Mouse (Mus musculus) forebrain, embryonic 11.5 days (tissue): Measurements from ENCODE around the gene Bhmt2. TPM values are rescaled to one million over a fixed set of nuclear protein-coding genes. Genes with fewer than 3 reads are reported as not detected.

Experiments used
- ATAC-seq: fragments of 200-750 bp; cut with Nextera tagmentation; replicated peaks from 2 replicates; pipeline ENCODE4 v1.8.0; 2017; ENCODE audit warnings: moderate TSS enrichment; ENCODE audit not compliant: low FRiP score
- DNase-seq: peaks from one replicate; pipeline ENCODE4 v3.0.0-alpha.2; 2017; ENCODE audit warnings: low spot score
- H3K27ac ChIP-seq: fragments of 300-500 bp; sonication (generic); 2 replicates; pipeline ENCODE4 v1.5.1; 2014; ENCODE audit warnings: low read depth, low read length
- H3K27me3 ChIP-seq: fragments of 300-500 bp; sonication (generic); 2 replicates; pipeline ENCODE4 v1.6.1; 2014; ENCODE audit warnings: mild to moderate bottlenecking, low read length, mixed read lengths; ENCODE audit not compliant: control insufficient read depth, insufficient read depth
- H3K36me3 ChIP-seq: fragments of 300-500 bp; sonication (generic); 2 replicates; pipeline ENCODE4 v1.6.1; 2014; ENCODE audit warnings: mild to moderate bottlenecking, low read length, moderate library complexity, mixed read lengths; ENCODE audit not compliant: control insufficient read depth, insufficient read depth
- H3K4me1 ChIP-seq: fragments of 300-500 bp; sonication (generic); replicated peaks from 2 replicates; pipeline ENCODE4 v1.6.1; 2014; ENCODE audit warnings: low read length, mixed read lengths; ENCODE audit not compliant: control insufficient read depth, insufficient read depth
- H3K4me2 ChIP-seq: fragments of 300-500 bp; sonication (generic); 2 replicates; pipeline ENCODE4 v1.6.1; 2014; ENCODE audit warnings: low read depth, mild to moderate bottlenecking, low read length, moderate library complexity, mixed read lengths; ENCODE audit not compliant: severe bottlenecking
- H3K4me3 ChIP-seq: fragments of 300-500 bp; sonication (generic); 2 replicates; pipeline ENCODE4 v1.5.1; 2014; ENCODE audit warnings: low read depth, low read length
- H3K9ac ChIP-seq: fragments of 300-500 bp; sonication (generic); 2 replicates; pipeline ENCODE4 v1.6.1; 2014; ENCODE audit warnings: low read length
- H3K9me3 ChIP-seq: fragments of 300-500 bp; sonication (generic); 2 replicates; pipeline ENCODE4 v1.6.1; 2016; ENCODE audit warnings: low read length, mixed read lengths; ENCODE audit not compliant: control insufficient read depth
- WGBS: fragments of 180-500 bp; shearing (Covaris S2); extraction: QIAGEN DNeasy Blood & Tissue Kit; methylation state at CpG from one replicate; pipeline ENCODE4 v1.1.7; 2014; 5-methylcytosine and 5-hydroxymethylcytosine counted together
- polyA plus RNA-seq: library from polyadenylated mRNA; unstranded; fragments of >200 nt; fragmentation: Nextera tagmentation; extraction: Ambion mirVana; gene quantifications from 2 replicates; pipeline ENCODE4 v1.2.1, GENCODE M21; 2014

Gene Bhmt2
- polyA plus RNA-seq, 1 experiment from 2014 or later = not detected

DNA sequence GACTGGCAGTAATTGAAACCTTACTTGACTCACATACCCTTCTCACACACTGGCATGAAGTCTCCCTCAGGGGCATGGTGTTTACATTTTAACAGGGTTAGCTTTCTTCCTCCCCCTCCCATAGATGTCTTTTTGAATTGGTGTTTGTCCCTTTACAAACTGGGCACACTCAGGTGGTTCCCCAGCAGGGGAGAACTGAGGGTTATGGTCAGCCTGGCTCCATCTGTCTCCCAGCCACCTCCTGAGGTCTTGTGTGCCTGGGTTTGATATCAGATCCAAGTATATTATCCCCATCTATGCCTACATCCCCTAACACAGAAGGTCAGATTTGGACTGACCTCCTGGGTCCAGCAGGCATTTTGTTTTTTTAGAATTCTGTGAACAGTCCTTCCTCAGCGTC, 37.5 kb downstream of the Bhmt2 start:
- Histone ChIP-seq H3K9ac (no peak overlapping the region), H3K4me1 (no peaks in the 10 kb centered on the region), H3K27me3 (no peaks in the 10 kb centered on the region), H3K27ac (no peak overlapping the region), H3K4me2 (no peak overlapping the region), H3K9me3 (no peaks in the 10 kb centered on the region), H3K36me3 (no peaks in the 10 kb centered on the region), H3K4me3 (no peak overlapping the region)
- no peak for DNase-seq
- no peak for ATAC-seq
- 72% methylated on average over 1 of the region's 1 CpGs for WGBS

DNA sequence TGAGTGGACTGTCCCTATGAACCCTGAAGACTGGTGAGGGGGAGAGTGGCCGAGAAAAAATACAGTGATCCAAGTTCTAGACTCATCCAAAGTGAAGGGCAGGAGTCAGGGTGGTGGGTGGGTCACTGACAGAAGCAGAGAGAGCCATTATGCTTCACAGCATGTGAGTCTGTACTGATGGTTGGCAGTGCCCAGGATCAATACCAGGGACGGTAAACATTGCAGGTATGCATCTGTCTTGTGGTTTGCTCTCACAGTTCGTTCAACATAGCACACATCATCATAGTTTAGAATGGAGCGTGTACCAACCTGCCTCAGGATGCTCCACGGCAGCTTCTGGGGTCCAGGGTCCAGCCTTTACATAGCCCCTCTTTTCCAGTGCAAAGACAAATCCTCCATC, 41.2 kb downstream of the Bhmt2 start:
- no peak overlapping the region for H3K4me3 ChIP-seq

DNA sequence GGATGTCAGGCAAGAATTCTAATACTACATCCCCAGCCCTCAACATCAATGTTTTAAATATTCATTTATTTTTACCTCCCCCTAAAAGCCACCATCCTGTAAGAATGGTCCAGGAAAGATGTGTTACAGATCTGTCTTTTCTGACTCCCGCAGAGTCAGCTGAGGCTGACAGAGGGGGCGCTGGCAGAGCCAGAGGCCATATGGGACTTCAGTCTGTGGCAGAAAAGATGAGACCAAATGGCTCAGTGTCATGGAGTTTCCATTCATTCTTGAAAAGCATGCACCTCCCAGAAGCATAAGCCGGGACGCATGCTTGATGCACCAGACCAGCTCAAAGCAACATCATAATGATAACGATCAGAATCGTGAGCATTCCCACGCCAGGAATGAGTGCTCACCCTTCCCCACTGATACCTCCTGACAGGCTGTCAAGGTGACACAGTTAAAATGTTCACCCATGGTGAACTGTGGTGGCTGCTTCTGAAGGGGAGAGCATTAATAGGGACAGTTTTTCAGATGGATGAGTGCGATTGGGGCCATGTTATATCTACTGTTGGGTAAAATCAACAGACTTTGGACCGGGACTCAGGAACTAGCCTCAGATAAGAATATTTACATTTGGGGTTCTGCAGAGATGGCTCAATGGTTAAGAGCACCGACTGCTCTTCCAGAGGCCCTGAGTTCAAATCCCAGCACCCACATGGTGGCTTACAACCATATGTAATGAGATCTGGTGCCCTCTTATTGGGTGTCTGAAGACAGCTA, 43.0 kb downstream of the Bhmt2 start:
- Histone ChIP-seq H3K9me3 (no peaks in the 10 kb centered on the region), H3K4me1 (no peaks in the 10 kb centered on the region), H3K27me3 (no peaks in the 10 kb centered on the region), H3K4me2 (no peak overlapping the region), H3K27ac (no peak overlapping the region), H3K9ac (no peak overlapping the region), H3K36me3 (no peaks in the 10 kb centered on the region), H3K4me3 (no peak overlapping the region)
- WGBS = 92% methylated on average over 10 of the region's 10 CpGs
- ATAC-seq = no peak
- no peak for DNase-seq

More for the DNA sequence above, 41.2 kb downstream of the Bhmt2 start:
- Histone ChIP-seq H3K4me1 (no peaks in the 10 kb centered on the region), H3K36me3 (no peaks in the 10 kb centered on the region), H3K27me3 (no peaks in the 10 kb centered on the region), H3K4me2 (no peak overlapping the region), H3K9ac (no peak overlapping the region), H3K9me3 (no peaks in the 10 kb centered on the region), H3K27ac (no peak overlapping the region)
- WGBS = 84% methylated on average over 5 of the region's 5 CpGs
- ATAC-seq (no peak), DNase-seq (no peak)

DNA sequence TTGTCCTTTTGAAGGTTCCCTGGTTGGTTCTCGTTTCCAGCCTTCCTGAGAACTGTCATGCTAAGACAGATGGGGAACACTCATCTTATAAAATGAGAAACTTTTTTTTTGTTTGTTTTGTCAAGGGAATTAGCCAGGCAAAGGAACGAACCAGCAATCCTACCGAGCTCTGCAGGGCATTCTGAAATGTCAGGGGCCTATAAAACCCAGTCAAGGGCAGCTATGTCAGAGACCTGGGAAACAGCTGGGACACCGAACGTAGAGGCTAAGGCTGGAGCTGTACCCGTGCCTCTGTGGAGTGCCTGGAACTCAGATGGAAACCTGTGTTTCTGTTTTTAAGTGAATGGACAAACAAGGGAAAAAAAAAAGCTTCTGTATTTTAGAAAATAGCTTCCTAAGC, 45.2 kb downstream of the Bhmt2 start:
- ATAC-seq (no peak), DNase-seq (no peak)
- no peaks in the 10 kb centered on the region for H3K4me1 ChIP-seq
- no peak overlapping the region for H3K4me2 ChIP-seq
- no peak overlapping the region for H3K9ac ChIP-seq
- no peaks in the 10 kb centered on the region for H3K36me3 ChIP-seq
- no peaks in the 10 kb centered on the region for H3K9me3 ChIP-seq
- H3K4me3 ChIP-seq = no peak overlapping the region
- no peaks in the 10 kb centered on the region for H3K27me3 ChIP-seq
- H3K27ac ChIP-seq = no peak overlapping the region
- 23% methylated on average over 6 of the region's 6 CpGs for WGBS

DNA sequence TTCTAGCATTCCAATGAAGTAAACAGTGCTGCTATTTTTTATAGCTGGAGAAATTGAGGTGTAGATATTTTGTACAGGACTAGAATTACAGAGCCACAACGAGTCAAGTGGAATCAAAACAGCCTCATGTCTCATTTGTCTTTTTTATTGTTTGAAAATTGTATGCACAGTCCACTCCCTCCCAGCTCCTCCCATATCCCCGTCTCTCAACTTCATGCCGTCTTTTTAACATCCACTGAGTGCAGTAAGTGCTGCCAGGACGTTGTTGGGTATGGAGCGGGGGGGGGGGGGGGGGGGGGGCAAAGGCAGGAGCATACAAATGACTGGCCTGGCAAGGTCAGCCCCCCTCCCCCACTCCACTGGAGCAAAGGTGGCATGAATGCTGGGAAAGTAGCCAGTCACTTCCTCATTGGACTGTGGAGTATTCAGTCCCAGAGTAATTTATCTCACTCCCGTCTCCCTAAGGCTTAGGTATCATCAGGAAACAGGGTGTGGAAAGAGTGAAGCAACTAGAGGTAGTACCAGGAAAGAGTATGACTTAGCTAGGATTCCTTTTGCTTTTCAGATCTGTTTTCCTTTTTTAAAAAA, 59.6 kb downstream of the Bhmt2 start:
- no peak overlapping the region for H3K4me2 ChIP-seq
- H3K9ac ChIP-seq = no peak overlapping the region
- H3K27me3 ChIP-seq = no peaks in the 10 kb centered on the region
- ATAC-seq (no peak), DNase-seq (no peak)
- no peaks in the 10 kb centered on the region for H3K36me3 ChIP-seq
- no peak overlapping the region for H3K4me3 ChIP-seq
- no peaks in the 10 kb centered on the region for H3K4me1 ChIP-seq
- no peak overlapping the region for H3K27ac ChIP-seq
- 61% methylated on average over 5 of the region's 6 CpGs for WGBS
- H3K9me3 ChIP-seq = no peaks in the 10 kb centered on the region

DNA sequence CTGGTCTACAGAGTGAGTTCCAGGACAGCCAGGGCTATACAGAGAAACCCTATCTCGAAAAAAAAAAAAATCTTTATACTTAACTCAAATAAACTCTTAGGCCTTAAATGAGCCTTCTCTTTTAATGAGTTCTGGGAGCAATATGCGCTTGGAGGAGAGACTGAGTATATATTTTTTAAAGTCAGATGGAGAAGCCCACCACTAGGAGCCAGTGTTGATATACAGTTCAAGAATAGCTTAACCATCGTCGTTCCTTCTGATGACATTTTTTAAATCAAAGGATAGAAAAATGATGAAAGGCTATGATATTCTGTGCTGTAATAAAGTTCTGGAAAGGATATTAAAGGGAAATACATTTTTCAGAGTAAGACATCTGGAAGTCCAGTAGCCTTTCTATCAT, 60.3 kb downstream of the Bhmt2 start:
- Histone ChIP-seq H3K36me3 (no peaks in the 10 kb centered on the region), H3K4me1 (no peaks in the 10 kb centered on the region), H3K9me3 (no peaks in the 10 kb centered on the region), H3K27me3 (no peaks in the 10 kb centered on the region), H3K4me2 (no peak overlapping the region), H3K9ac (no peak overlapping the region), H3K27ac (no peak overlapping the region), H3K4me3 (no peak overlapping the region)
- ATAC-seq = no peak
- DNase-seq = no peak
- 94% methylated on average over 4 of the region's 4 CpGs for WGBS

DNA sequence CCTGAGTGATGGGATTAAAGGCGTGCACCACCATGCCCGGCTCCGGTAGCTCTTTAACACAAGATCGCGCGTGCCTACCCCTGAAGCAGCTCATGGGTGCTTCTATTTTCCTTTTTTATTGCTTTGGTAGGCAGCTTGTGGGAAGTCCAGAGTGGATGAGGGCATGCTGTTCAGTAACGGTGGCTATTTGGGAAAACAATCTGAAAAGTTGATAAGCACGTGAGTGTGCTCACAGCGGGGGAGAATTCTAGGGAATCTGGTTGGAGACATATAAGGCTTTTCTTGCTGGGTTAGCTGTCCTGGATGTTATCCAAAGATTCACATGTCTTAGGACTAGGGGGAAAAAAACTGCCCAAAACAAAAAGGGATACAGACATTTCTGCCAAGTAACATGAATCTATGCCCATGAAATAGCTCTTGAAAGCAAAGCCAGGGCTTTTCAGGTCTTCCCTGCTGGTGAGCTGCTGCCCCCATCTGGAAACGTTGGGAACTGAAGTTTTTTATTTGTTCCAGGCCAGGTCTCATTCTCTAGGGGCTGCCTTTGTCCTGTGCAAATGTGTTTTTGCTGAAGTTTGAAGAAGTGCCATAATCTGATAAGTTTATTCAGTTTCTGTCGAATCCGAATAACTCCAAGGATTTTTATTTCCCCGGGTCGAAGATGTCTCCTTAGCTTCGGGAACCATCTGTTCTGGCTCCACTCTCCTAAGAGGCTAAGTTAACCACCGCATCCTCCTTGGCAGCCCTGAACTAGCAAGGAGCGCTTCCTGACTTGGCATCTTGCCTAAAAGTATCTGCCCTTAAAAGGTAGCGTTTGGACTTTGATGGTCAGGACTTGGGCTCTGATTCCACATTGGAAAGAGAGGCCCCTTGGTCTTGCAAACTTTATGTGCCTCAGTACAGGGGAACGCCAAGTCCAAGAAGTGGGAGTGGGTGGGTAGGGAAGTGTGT, 61.2 kb downstream of the Bhmt2 start:
- ATAC-seq = peak; percentile 78; the same call in 1 of the 2 replicates
- H3K27me3 ChIP-seq = no peaks in the 10 kb centered on the region
- WGBS = 64% methylated on average over 19 of the region's 19 CpGs
- H3K4me1 ChIP-seq = no peaks in the 10 kb centered on the region
- no peak overlapping the region for H3K9ac ChIP-seq
- H3K9me3 ChIP-seq = no peaks in the 10 kb centered on the region
- H3K36me3 ChIP-seq = no peaks in the 10 kb centered on the region
- DNase-seq = peak; percentile 80
- no peak overlapping the region for H3K4me2 ChIP-seq
- no peak overlapping the region for H3K4me3 ChIP-seq
- H3K27ac ChIP-seq = no peak overlapping the region

DNA sequence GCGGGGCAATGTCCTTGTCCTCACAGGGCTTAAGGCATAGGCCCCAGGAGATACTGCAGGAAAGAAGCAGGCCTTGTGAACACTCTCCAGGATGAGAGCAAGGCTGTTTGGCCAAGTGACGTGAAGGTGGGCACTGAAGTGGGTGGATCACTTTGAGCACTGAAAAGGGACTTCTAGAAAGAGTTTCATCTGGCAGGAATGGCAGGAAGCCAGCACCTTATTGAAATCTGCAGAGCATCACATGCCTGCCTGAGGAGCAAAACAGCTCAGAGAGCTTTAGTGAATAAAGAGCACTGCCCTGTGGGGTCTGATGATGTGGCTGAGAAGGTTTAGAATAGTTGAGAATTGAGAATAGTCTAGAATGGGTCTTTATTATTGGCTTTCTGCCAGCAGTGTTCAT, 65.6 kb downstream of the Bhmt2 start:
- Histone ChIP-seq H3K4me3 (no peak overlapping the region), H3K9ac (no peak overlapping the region), H3K9me3 (no peaks in the 10 kb centered on the region), H3K4me2 (no peak overlapping the region), H3K36me3 (no peaks in the 10 kb centered on the region), H3K4me1 (no peaks in the 10 kb centered on the region), H3K27ac (no peak overlapping the region), H3K27me3 (no peaks in the 10 kb centered on the region)
- DNase-seq = no peak
- WGBS = 89% methylated on average over 2 of the region's 2 CpGs
- ATAC-seq = no peak
